Mouse (Mus musculus) embryonic facial prominence, embryonic 13.5 days (tissue): ENCODE data around the gene Gm10272. TPM values are rescaled to one million over a fixed set of nuclear protein-coding genes. Genes with fewer than 3 reads are reported as not detected.
A peak's percentile ranks its signal among the peaks of the same experiment; 100 is the strongest.
"Not testable (repeated sequence)": the region's sequence is repeated elsewhere in the genome, so short reads cannot be mapped to it uniquely, and the experiment has no call there.

Experiments
- ATAC-seq: fragments of 200-750 bp; cut with Nextera tagmentation; 2 replicates; pipeline ENCODE4 v1.8.0; 2017; ENCODE audit warnings: low read depth; ENCODE audit not compliant: insufficient number of reproducible peaks, insufficient read depth, low FRiP score, low TSS enrichment
- H3K27ac ChIP-seq: fragments of 300-500 bp; sonication (generic); 2 replicates; pipeline ENCODE4 v1.5.1; 2015; ENCODE audit warnings: moderate library complexity, mild to moderate bottlenecking, inconsistent platforms
- H3K27me3 ChIP-seq: fragments of 300-500 bp; sonication (generic); 2 replicates; pipeline ENCODE4 v1.6.1; 2015; ENCODE audit warnings: mild to moderate bottlenecking, inconsistent platforms
- H3K36me3 ChIP-seq: fragments of 300-500 bp; sonication (generic); 2 replicates; pipeline ENCODE4 v1.6.1; 2015; ENCODE audit warnings: mild to moderate bottlenecking, inconsistent platforms
- H3K4me1 ChIP-seq: fragments of 300-500 bp; sonication (generic); 2 replicates; pipeline ENCODE4 v1.6.1; 2015; ENCODE audit warnings: inconsistent platforms
- H3K4me2 ChIP-seq: fragments of 300-500 bp; sonication (generic); 2 replicates; pipeline ENCODE4 v1.6.1; 2015; ENCODE audit warnings: moderate library complexity, mild to moderate bottlenecking, inconsistent platforms
- H3K4me3 ChIP-seq: fragments of 300-500 bp; sonication (generic); 2 replicates; pipeline ENCODE4 v1.5.1; 2015; ENCODE audit warnings: mild to moderate bottlenecking, inconsistent platforms
- H3K9ac ChIP-seq: fragments of 300-500 bp; sonication (generic); 2 replicates; pipeline ENCODE4 v1.6.1; 2015; ENCODE audit warnings: mild to moderate bottlenecking, inconsistent platforms
- H3K9me3 ChIP-seq: fragments of 300-500 bp; sonication (generic); 2 replicates; pipeline ENCODE4 v1.6.1; 2016; ENCODE audit warnings: inconsistent platforms
- WGBS: fragments of 180-500 bp; shearing (Covaris S2); methylation state at CpG from one replicate; pipeline ENCODE4 v1.1.7; 2015; ENCODE audit warnings: mixed read lengths; 5-methylcytosine and 5-hydroxymethylcytosine counted together
- polyA plus RNA-seq: library from polyadenylated mRNA; unstranded; fragments of >200 nt; fragmentation: Nextera tagmentation; extraction: Ambion mirVana; gene quantifications from 2 replicates; pipeline ENCODE4 v1.2.1, GENCODE M21; 2015

The Gm10272 gene
- polyA plus RNA-seq, 1 experiment from 2014 or later = not detected

DNA sequence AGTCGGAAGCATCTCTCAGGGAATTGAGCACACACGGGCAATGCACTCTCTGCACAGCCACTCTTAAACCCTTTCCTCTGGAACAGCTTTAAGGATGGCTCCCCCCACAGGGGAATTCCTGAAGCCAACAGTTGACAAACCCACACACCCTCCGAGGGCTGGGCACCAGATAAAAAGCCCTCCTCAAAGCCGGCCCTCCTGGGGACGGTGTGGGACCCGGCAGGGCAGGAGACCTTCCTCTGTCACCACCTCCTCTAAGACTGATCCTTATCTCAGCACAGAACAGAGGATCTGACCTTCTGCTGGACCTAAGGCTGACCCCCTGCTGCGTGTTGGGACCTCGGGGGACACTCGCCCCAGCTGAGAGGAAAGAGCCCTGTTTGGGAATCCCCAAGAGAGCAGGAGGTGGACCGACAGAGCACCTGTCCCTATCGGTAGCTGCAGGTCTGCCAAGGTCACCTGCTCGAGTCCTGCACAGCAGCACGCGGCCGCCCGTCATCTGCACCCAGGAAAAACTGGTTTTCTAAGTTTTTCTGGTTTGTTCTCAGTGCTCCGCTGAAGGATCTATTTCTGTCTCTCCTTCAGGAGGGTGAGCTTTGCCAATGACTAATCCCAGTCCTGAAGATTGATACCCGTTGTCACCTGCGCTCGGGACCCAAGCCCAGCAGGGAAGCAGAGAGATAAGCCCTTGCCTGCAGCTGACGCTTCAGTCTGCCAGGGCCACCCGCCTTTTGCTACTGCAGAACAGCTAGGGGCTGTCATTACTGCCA, 20.3 kb upstream of the Gm10272 start, which contains the start of gene Tspear:
Gene Tspear, plus strand, starts transcription at position 675 of the 770 bp plus-strand sequence.
- no peak within 1 kb of the TSS for H3K9ac ChIP-seq
- no peaks in the 10 kb centered on the region for H3K36me3 ChIP-seq
- 0 out of 2 replicates have a peak within 1 kb of the TSS, but pooled peaks have one; percentile 7 for H3K27ac ChIP-seq
- H3K4me3 ChIP-seq = no peak within 1 kb of the TSS
- H3K9me3 ChIP-seq = no peaks in the 10 kb centered on the region
- no peak; the same call in 1 of the 2 replicates for ATAC-seq
- peaks cover 18% of the 10 kb centered on the region for H3K4me1 ChIP-seq
- peak within 1 kb of the TSS; percentile 35 for H3K4me2 ChIP-seq
- H3K27me3 ChIP-seq = peaks cover 67% of the 10 kb centered on the region
- 4% methylated on average over 22 of the region's 22 CpGs for WGBS

DNA sequence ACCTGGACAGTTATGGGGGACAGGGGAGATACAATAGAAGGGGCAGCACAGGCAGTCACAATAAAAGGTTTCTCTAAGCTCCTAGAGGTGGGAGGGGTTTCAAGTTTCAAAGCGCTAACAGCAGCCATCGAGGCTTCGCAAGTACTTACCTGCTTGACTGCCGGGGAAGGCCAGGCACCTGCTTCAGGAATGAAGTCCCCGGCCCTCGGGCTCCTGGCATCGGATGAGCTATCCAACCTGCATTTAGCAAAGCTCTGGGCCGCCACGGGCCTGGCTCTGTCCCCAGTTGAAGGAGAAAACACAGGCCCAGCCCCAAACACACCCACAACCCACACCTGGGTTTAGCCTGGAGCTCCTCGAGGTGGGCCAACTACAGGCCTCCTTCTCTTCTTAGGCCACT, 19.4 kb upstream of the Gm10272 start:
- no peaks in the 10 kb centered on the region for H3K36me3 ChIP-seq
- peaks cover 67% of the 10 kb centered on the region for H3K27me3 ChIP-seq
- H3K9me3 ChIP-seq = no peaks in the 10 kb centered on the region
- H3K27ac ChIP-seq = 0 out of 2 replicates have a peak overlapping the region, but pooled peaks have one; percentile 7
- ATAC-seq = no peak
- 19% methylated on average over 10 of the region's 10 CpGs for WGBS
- H3K9ac ChIP-seq = no peak overlapping the region
- H3K4me1 ChIP-seq = peaks cover 18% of the 10 kb centered on the region
- peak overlapping the region; percentile 1; the same call in 1 of the 2 replicates for H3K4me2 ChIP-seq
- H3K4me3 ChIP-seq = no peak overlapping the region

DNA sequence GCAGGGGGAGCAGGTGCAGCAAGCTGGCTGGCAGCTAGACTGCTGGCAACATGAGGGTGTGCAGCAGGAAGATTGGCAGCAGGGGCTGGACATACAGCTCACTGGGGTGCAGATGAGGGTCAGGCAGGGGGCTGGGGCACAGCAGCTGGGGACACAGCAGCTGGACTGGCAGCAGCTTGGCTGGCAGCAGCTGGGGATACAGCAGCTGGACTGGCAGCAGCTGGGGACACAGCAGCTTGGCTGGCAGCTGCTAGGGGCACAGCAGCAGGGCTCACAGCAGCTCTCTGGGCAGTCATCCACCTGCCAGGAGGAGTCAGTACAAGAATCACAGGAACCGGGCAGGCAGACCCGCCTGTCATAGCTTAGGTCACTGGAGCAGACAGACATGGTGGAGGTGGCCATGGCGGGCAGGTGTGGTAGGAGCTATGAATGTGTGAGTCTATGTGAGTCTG, 16.0 kb upstream of the Gm10272 start, which contains the start of gene Gm19402:
Gene Gm19402, minus strand, starts transcription at position 402 of the 452 bp plus-strand sequence.
- ATAC-seq, H3K9me3 ChIP-seq, H3K36me3 ChIP-seq, H3K9ac ChIP-seq, H3K4me2 ChIP-seq, H3K4me3 ChIP-seq, H3K27ac ChIP-seq: not testable (repeated sequence)
- 62% methylated on average over 3 of the region's 3 CpGs for WGBS
- peaks cover 15% of the 10 kb centered on the region for H3K4me1 ChIP-seq
- H3K27me3 ChIP-seq = peaks cover 45% of the 10 kb centered on the region

DNA sequence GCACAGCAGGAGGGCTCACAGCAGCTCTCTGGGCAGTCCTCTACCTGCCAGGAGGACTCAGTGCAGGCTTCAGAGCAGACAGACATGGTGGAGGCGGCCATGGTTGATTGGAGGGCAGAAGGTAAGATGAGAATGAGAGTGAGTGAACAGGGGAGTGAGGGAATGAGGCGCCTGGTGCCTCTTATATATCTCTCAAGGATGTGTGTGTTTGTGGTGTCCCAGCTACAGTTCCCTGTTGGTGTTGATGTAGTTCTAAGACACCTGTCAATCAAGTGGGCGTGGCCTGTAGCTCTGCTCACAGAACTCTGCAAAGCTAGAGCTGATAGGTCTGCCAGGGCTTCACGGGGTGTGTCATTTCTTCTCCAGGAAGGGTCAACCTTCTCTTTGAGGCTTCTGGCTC, 9.3 kb upstream of the Gm10272 start, which contains the start of gene Gm9508:
Gene Gm9508, minus strand, starts transcription at position 101 of the 400 bp plus-strand sequence.
- Histone ChIP-seq H3K27me3 (no peaks in the 10 kb centered on the region; the same call in 1 of the 2 replicates), H3K9me3 (no peaks in the 10 kb centered on the region; the same call in 1 of the 2 replicates), H3K4me1 (0 out of 2 replicates have a peak, but pooled peaks cover 6% of the 10 kb centered on the region), H3K27ac (no peak within 1 kb of the TSS), H3K4me3 (no peak within 1 kb of the TSS), H3K9ac (no peak within 1 kb of the TSS), H3K4me2 (no peak within 1 kb of the TSS), H3K36me3 (no peaks in the 10 kb centered on the region)
- 34% methylated on average over 4 of the region's 4 CpGs for WGBS
- no peak for ATAC-seq

DNA sequence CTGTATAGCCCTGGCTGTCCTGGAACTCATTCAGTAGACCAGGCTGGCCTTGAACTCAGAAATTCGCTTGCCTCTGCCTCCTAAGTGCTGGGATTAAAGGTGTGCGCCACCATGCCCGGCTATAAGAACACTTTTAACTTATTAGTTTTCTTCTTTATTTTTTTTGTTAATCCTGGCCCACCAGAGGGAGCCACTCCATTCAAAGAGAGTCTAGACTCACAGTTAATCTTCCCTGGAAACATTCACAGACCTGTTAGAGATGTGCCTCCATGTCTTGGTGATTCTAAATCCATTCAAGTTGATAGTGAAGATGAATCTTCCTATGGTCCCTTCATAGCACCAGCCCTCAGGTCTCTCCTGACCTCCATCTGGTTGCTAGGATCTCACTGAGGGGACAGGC, 3.4 kb downstream of the Gm10272 start:
- no peak for ATAC-seq
- WGBS = 68% methylated on average over 3 of the region's 3 CpGs

DNA sequence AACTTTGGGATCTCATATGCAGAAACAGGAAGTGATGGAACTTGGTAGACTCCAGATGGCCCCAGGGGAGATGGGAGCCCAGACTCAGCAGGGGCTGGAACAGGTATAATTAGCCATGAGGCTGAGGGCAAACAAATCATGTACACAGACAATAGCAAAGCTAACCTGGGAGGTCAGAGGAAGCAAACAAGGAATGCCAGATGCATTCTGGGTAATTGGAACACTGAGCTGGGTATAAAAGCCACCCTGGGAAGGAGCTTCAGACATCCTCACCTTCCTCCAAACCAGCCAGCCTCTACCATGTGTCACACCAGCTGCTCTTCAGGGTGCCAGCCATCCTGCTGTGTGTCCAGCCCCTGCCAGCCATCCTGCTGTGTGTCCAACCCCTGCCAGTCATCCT, 4.7 kb downstream of the Gm10272 start, which contains the start of gene Gm10024:
Gene Gm10024, plus strand, starts transcription at position 301 of the 400 bp plus-strand sequence.
- H3K4me3 ChIP-seq, H3K27ac ChIP-seq, H3K27me3 ChIP-seq, H3K9me3 ChIP-seq, H3K9ac ChIP-seq, ATAC-seq, H3K36me3 ChIP-seq, H3K4me2 ChIP-seq, H3K4me1 ChIP-seq: not testable (repeated sequence)

More for the DNA sequence above, 3.4 kb downstream of the Gm10272 start:
- Histone ChIP-seq H3K9ac (no peak overlapping the region), H3K36me3 (no peaks in the 10 kb centered on the region), H3K4me3 (no peak overlapping the region), H3K9me3 (peaks cover 12% of the 10 kb centered on the region), H3K4me1 (no peaks in the 10 kb centered on the region), H3K4me2 (no peak overlapping the region), H3K27ac (no peak overlapping the region), H3K27me3 (no peaks in the 10 kb centered on the region)

DNA sequence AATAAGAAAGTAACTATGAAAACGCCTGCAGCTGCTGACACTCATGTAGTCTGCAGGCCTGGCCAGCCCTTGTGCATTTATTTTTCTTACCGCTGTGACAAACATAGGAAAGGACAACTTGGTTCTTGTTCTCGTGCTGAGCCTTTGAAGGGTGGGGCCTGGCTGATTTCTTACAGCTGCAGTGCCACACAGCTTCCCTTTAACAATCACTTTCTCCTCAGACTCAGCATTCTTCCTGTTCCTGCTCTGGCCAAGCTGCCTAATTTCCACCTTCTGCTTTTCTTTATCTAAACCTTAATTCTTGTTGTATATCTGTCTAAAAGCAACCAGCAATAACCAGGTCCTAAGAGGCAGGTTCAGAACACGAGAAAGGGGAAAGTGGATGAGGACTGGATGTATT, 7.3 kb downstream of the Gm10272 start:
- Histone ChIP-seq H3K27me3 (no peaks in the 10 kb centered on the region), H3K36me3 (no peaks in the 10 kb centered on the region), H3K9ac (no peak overlapping the region), H3K27ac (no peak overlapping the region), H3K4me1 (no peaks in the 10 kb centered on the region), H3K9me3 (peaks cover 7% of the 10 kb centered on the region), H3K4me2 (no peak overlapping the region), H3K4me3 (no peak overlapping the region)
- WGBS = 42% methylated on average over 4 of the region's 4 CpGs
- ATAC-seq = no peak

DNA sequence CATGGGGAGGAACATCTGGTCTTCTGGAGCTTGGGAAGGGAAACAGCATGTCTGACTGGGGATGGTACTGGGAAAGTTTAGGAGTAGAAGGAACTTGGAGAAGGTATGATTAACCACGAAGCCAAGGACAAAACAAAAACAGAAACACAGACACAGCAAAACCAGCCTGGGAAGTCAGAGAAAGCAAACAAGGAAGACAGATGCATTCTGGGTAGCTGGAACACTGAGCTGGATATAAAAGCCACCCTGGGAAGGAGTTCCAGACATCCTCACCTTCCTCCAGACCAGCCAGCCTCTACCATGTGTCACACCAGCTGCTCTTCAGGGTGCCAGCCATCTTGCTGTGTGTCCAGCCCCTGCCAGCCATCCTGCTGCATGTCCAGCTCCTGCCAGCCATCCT, 9.1 kb downstream of the Gm10272 start, which contains the start of gene Gm10142:
Gene Gm10142, plus strand, starts transcription at position 301 of the 400 bp plus-strand sequence.
- no peaks in the 10 kb centered on the region for H3K27me3 ChIP-seq
- H3K9ac ChIP-seq = no peak within 1 kb of the TSS
- no peak within 1 kb of the TSS for H3K4me2 ChIP-seq
- ATAC-seq = no peak
- no peak within 1 kb of the TSS for H3K4me3 ChIP-seq
- 69% methylated on average over 1 of the region's 1 CpGs for WGBS
- no peak within 1 kb of the TSS for H3K27ac ChIP-seq
- H3K9me3 ChIP-seq = peaks cover 7% of the 10 kb centered on the region
- no peaks in the 10 kb centered on the region for H3K36me3 ChIP-seq
- H3K4me1 ChIP-seq = no peaks in the 10 kb centered on the region

DNA sequence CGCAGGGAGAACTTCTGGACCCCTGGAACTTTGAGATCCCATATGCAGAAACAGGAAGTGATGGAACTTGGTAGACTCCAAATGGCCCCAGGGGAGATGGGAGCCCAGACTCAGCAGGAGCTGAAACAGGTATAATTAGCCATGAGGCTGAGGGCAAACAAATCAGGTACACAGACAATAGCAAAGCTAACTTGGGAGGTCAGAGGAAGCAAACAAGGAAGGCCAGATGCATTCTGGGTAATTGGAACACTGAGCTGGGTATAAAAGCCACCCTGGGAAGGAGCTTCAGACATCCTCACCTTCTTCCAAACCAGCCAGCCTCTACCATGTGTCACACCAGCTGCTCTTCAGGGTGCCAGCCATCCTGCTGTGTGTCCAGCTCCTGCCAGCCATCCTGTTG, 13.9 kb downstream of the Gm10272 start, which contains the start of gene Krtap12-1:
Gene Krtap12-1, plus strand, starts transcription at position 301 of the 400 bp plus-strand sequence.
- not testable (repeated sequence) for H3K4me1 ChIP-seq, H3K36me3 ChIP-seq, H3K9me3 ChIP-seq, H3K27ac ChIP-seq, H3K4me3 ChIP-seq, H3K9ac ChIP-seq, ATAC-seq, H3K27me3 ChIP-seq, H3K4me2 ChIP-seq
- WGBS = 77% methylated on average over 1 of the region's 1 CpGs

DNA sequence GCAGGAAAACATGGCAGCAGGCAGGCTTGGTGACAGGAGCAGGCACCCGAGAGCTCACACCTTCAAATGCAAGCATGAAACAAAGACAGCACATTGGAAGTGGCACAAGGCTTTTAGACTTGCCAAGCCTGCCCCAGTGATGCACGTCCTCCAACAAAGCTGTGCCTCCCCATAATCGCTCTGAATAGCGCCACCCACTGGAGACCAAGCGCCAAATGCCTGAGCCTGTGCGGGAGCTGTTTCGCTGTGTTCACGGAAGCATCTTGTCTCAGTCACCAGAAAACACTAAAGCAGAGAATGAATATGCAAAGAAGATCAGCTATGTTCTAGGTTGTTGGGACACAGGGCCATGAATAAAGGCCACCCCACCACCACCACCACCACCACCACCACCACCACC, 18.4 kb downstream of the Gm10272 start:
- Histone ChIP-seq H3K36me3 (no peaks in the 10 kb centered on the region), H3K4me3 (no peak overlapping the region), H3K27me3 (no peaks in the 10 kb centered on the region), H3K27ac (no peak overlapping the region), H3K4me2 (no peak overlapping the region), H3K4me1 (no peaks in the 10 kb centered on the region), H3K9ac (no peak overlapping the region), H3K9me3 (no peaks in the 10 kb centered on the region)
- no peak for ATAC-seq
- 73% methylated on average over 8 of the region's 8 CpGs for WGBS

DNA sequence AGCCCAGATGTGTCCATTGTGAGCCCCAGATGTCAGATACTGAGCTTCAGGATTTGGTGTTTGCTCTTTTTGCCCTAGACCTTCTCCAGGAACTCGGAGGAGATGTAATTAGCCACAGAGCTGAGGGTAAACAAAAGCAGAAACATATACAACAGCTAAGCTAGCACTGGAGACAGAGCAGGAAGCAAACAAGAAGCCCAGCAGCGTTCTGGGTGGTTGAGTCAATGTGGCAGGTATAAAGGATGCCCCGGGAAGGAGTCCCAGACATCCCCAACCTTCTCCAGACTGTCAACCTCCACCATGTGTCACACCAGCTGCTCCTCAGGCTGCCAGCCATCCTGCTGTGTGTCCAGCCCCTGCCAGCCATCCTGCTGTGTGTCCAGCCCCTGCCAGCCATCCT, 19.8 kb downstream of the Gm10272 start, which contains the start of gene Gm10100:
Gene Gm10100, plus strand, starts transcription at position 301 of the 400 bp plus-strand sequence.
- no peak within 1 kb of the TSS for H3K27ac ChIP-seq
- H3K4me1 ChIP-seq = no peaks in the 10 kb centered on the region
- H3K27me3 ChIP-seq = no peaks in the 10 kb centered on the region
- no peak within 1 kb of the TSS for H3K9ac ChIP-seq
- no peak for ATAC-seq
- WGBS = 49% methylated on average over 3 of the region's 3 CpGs
- no peak within 1 kb of the TSS for H3K4me3 ChIP-seq
- no peak within 1 kb of the TSS for H3K4me2 ChIP-seq
- H3K9me3 ChIP-seq = no peaks in the 10 kb centered on the region
- H3K36me3 ChIP-seq = no peaks in the 10 kb centered on the region

DNA sequence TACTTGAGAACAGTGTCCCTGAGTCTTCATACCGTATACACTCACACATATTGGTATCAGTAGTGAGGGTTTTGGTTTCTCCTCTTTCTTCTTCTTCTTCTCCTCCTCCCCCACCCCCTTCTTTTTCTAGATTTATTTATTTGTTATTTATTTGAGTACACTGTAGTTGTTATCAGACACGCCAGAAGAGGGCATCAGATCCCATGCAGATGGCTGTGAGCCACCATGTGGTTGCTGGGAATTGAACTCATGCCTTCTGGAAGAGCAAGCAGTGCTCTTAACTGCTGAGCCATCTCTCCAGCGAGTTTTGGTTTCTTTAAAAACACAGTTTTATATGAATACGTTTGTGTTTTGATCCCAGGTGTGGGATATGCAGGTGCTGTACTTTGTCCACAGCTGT, 21.9 kb downstream of the Gm10272 start:
- H3K9me3 ChIP-seq = no peaks in the 10 kb centered on the region
- WGBS = 63% methylated on average over 4 of the region's 4 CpGs

More for the DNA sequence above, 21.9 kb downstream of the Gm10272 start:
- H3K27ac ChIP-seq = no peak overlapping the region
- no peak overlapping the region for H3K4me3 ChIP-seq
- no peak for ATAC-seq
- no peaks in the 10 kb centered on the region for H3K36me3 ChIP-seq
- no peaks in the 10 kb centered on the region for H3K4me1 ChIP-seq
- no peak overlapping the region for H3K4me2 ChIP-seq
- no peak overlapping the region for H3K9ac ChIP-seq
- no peaks in the 10 kb centered on the region for H3K27me3 ChIP-seq
